Mouse (Mus musculus) ZHBTc4 (cell line): ENCODE data around the gene Hmga1.

Source experiments
- DNase-seq: peaks from one replicate; pipeline ENCODE4 v3.0.0-alpha.2; 2011; ENCODE audit warnings: low read depth, low spot score

Gene Hmga1

DNA sequence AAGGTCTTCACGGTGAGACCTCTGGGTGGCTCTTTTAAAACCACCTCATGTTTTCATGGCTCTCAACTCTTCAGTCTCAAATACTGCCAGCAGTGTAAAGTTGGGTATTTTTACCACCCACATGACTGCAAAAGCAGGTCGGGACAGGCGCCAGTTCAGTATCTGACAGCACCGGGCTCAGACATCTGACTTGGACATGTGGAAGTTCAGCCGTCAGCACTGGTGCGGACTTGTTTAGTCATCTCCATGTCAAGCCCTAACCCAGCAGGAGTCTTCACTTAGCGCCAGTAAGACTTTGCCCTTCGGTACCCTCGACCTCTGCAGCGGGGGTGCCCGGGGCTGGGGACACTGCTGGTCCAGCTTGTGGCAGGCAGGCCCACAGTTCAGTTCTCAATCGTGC is 31.0 kb downstream of the Hmga1 start:
- DNase-seq = no peak

DNA sequence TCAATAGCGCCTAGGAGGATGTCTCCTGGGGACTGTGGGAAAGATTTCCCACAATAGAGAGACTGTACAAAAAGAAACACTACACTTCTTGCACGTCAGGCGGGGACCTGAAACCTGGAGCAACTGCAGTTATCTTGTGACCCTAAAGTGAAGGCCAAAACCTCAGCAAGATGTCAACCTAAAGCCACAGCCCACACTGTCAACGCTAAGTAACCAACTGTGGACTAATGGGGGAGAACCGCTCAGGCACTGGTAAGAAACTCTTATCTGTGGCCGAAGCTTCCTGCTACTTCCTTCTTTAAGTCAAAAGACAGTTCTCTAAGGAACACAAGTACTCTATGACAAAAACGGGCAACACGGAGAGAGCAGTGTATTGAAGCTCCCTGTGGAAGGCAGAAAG is 31.9 kb downstream of the Hmga1 start:
- no peak for DNase-seq

DNA sequence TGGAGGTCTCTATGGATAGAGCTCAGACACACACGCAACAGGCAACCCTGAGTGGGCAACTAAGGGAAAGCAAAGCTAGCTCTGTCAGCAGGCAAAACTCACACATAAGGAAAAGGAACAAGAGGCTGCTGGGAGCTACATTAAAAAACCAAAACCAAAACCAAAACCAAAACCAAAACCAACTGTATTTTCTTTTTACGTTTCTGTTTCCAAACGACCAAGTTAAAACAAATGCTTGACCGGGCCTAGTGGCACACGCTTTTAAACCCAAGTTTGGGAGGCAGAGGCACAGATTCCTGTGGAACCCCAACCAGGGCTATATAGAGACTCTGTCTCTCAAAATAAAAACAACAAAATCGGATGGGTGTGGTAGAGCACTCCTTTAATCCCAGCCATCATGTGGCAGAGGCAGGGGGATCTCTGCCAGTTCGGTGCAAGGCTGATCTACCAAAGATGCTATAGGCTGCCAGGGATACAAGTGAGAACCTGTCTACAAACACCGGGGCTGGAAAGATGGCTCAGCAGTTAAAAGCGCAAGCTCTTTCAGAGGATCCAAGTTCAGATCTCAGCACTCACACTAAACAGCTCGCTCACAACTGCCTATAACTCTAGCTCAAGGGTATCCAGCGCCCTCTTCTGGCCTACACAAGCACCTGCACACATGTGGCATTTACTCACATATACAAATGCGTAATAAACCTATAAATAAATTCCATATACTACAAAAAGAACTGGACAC is 35.7 kb downstream of the Hmga1 start:
- DNase-seq = peak; percentile 78

DNA sequence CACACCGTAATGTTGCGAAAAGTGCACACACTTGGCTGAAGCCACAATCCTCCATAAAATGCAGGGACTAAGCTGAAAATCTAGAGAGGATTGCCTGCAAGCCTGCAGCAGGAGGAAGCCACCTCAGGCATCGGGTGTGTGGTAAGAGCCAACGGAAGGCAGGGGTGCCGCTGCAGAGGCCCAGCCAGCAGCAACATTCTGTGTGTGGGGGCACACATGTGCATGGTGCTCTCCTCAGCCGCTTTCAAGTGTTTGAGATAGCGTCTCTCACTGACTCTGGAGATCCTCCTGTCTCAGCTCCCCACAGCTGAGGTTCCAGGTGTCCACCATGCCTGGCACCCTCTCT is 36.2 kb downstream of the Hmga1 start:
- no peak for DNase-seq

DNA sequence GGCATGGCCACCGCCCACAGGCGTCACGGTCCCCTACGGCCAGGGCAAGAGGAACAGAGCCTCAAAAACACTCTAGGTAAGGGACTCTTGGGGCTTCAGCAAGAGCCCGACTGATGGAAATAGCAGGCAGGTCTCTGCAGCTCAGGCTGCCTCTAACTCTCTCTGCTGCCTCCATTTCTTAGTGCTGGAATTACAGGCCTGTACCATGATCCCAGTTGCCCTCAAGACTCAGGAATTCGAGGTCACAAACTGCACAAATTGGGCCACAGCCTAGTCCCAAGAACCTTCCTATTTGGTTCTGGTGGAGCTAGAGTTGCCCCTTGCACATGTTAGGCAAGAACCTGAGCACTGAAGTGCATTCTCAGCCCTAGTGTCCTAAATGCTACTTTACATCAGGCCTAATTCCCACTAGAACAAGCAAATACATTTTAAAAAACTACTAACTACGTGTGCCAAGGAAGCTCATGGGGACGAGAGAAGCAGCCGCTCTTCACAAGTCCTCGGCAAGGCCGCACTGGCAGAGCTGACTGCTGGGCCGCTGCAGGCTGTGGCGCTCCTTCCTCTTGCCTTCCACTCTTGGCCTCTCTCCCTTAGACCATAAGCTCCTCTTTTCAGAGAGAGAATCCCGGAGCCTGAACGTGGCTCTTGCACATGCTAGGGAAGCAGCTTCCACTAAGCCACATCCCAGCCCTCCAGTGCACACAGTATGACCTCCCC is 39.5 kb downstream of the Hmga1 start:
- DNase-seq = no peak

DNA sequence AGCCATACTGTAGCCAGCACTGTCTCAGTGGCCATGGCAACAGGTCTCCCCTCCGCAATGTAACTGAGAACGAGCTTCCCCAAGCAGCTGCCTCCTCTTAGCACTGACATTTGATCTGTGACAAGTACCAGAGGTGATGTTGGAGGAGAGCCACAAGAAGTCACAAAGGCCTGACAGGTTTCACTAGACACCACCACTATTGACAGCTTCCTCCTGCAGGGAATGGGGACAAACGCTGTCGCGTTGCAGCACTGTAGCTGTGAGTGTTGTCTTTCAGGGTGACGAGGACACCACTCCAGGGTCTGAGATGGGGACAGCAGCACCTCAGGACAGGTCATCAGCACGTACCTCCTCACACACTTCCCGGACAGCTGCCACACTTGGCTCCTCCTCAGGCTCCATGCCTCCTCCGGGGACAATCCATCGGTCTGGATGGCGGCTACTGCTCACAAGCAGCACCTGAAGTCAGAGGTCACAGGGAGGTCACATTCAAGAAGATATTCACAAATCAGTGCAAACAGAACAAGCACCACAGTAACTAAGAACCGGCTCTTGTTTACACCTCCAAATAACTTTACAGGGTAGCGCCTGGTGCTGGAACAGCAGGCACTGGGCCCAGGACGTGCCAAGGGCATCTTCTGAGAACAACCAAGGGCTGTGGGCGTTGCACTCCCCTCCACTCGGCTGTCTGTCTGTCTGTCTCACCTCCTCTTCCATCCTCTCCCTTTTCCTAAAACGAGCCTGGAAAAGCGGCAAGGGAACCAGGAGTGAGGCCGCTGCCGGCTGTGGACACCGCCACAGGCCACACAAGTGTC is 40.3 kb downstream of the Hmga1 start:
- DNase-seq = no peak

DNA sequence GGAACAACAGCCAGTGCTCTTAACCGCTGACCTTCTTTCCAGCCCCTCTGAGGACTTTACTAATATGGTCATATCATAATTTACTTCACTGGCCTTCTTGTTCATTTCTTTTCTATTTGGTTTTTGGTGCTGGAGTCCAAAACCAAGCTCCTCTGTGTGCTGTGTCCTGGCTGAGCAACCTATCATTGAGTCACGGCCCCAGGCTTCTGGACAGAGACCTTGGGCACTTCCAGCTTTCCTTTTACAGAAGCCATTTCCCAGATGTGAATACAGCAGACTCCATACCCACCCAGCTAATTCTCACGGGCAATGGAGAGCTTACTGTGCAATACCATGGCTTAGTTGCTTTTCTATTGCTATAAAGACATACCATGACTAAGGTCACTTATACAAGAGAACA is 44.0 kb downstream of the Hmga1 start:
- DNase-seq = no peak

DNA sequence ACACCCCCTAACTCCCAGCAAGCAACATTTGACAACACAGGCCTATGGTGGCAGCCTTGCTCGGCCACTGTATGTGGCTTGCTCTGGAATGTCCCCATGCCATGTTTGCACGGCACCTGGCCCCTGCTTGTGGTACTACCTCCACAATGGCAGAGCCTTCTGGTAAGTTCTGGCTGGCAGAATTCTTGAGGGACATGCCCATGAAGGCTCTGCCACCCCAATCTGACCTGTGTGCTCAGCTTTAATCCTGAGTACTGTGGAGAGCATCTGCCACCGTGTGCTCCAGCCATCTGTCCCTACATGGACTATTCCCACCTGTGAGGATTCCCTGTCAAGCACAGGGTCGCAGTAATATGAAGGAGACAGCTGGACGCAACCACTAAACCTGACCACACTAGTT is 44.6 kb downstream of the Hmga1 start:
- no peak for DNase-seq

DNA sequence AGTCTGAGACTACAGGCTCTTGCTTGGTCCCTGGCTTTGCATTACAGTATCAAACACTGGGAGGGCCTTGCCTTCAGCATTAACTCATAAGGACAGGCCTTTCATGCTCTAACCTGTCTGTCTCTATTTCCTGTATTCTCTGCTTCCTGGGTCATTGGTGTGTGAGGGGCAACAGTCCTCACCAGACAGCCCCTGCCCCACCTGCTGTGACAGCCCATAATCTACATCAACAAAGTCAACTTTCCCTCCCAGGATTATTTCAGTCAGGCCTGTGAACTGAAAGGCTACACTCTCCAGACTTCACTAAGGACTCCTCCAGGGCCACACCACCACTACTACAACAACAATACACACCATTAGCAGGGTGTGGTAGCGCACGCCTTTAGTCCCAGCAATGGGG is 46.7 kb downstream of the Hmga1 start:
- peak; percentile 86 for DNase-seq

DNA sequence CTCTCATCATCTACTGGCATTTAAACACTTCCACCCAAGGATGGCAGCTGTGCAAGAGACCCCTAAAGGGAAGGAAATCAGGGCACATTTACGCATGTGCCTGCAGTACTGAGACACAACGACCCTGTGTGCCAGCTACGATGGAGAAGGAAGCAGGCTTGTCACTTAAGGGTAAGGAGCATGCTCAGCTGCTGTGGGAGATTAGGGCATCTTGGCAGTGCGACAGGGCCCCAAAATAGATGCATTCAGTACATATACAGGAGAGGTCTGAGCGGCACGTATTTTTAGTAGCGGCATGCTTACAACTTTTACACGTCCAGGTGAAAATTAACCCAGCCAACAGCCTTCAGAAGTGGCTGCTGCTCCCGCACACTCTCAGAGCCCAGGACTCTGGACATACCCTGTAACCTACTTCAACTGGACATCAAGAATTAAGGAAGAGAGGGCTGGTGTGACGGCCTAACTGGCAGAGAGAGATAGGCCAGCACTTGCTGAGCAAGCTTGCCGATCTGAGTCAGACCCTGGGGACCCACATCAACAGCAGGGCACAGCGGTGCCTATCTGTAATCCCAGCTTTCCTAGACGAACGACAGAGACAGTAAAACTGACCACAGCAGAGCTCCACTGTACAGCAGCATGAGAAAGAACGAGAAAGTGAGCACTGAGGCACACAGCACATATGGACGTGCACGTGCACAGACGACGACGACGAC is 47.4 kb downstream of the Hmga1 start:
- DNase-seq = no peak

DNA sequence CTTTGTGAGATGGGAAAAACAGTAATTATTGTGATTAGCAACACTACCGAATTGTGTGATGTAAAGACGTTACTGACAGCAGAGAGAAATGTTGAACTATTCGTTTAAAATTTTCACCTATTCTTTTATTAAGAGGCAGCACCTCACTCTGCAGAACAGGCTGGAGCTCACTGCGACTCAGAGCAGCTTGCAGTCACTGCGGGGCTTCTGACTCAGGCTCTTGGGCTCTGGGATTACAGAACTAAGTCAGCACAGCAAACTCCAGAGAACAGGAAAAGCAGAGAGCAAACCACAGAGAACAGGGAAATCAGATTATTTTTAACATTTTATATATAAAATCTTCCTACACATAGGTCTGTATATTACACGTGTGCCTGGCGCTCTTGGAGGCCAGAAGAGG is 53.3 kb downstream of the Hmga1 start:
- no peak for DNase-seq

DNA sequence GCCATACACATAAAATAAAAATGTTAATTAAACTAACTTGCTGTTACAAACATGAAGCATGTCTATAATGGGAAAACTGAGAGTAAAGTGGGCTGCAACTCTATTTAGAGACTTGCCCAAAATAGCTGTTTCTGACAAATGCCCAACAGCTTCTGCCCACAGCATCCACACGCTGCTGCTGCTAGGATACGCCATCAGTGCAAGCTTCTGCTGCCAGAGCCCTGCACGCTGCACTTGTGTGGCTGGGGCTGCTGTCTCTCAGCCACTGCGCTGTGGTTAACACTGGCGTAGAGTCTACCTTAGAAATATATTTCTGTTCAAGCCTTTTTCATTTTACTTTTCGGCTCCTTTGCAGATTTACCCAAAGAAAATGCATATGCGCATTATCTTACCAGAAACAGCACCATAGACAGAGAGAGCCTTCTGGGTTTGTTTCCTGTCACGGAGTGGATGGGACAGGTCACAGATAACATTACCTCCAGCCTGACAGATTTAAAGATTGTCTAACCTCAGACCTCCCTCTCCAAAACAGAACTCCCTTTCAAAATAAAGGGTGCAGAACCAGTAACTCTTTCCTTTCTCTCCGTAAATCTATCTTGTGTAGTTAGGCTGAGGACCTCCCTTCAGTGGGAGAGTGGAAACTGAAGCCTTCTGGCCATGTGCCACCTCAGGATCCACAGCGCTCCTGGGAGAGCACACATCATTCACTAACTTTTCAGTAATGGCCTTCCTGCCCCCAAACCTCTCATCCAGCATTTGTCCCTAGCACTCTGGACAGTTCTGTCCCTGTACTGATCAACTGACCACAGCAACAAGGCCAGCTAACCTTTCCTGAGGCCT is 54.6 kb downstream of the Hmga1 start:
- no peak for DNase-seq

DNA sequence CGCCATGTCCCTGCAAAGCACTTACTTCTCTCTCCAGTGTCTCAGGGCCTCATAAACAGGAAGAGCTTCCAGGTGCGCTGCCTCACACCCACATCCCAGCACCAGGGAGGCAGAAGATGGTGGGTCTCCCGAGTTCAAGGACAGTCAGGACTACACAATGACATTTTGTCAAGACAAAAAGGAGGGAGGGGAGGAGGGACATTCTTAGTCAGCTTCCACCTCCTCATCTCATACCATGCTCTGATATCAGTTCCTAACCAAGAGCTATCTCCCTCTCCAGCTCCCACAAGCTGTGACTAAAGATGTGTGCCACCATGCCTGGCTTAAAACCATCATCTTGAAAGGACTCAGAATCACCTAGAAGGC is 55.2 kb downstream of the Hmga1 start:
- DNase-seq = peak; percentile 62

DNA sequence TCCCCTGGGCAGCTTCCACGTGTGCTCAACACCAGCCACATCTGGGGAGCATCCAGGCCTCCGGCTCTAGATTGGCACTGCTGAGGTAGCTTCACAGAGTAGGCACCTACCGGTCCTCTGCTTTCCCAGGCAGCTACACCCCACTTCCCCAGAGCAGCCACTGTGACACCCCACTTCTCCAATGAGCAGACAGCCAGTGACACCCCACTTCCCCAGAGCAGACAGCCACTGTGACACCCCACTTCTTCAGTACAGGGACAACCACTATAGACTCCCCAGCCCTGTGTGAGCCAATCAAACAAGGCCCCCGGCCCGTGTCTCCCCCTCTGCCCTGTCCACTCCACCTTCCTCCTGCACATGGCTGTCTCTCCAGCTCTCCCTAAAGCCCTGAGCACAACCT is 55.7 kb downstream of the Hmga1 start:
- no peak for DNase-seq

DNA sequence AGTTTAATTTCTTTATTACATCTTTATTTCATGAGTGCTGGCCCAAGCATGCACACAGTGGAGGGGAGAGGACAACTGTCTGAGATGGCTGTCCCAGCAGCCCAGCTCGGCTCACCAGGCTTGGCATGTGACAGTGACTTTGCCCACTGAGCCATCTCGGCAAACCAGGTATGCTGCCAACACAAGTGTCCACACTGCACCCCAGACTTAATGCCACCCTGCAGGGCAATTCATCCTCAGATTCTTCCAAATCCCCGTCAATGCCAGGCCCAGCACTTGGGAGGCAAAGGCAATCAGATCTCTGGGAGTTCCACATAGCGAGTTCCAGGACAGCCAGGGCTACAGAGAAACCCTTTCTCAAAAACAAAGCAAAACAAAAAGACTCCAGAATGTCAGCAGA is 56.7 kb downstream of the Hmga1 start:
- no peak for DNase-seq
